Mouse (Mus musculus): ENCODE measurements around the gene Agpat2. TPM values are rescaled to one million over a fixed set of nuclear protein-coding genes. Genes with fewer than 3 reads are reported as not detected.

Gene Agpat2
- polyA plus RNA-seq, 1 experiment from 2014 or later, result 13.1 TPM

DNA sequence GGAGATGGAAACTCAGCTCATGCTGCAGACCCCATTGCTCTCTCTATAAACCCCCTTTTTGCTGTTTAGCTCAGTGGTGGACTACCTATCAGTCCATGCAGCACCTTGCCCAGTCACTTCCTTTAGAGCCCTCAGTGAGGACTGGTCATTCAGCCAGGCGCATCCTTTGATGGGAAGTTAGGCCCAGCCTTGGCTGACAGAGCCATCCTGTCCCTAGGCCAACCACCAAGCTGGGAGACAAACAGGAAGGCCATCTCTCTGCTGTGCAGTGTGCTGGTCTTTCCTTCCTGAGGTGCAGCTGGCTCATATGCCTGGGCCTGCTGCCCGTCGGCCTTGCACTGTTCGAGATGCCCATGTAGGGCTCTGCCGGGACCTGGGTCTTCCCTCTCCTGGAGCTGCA is 23.5 kb downstream of the Agpat2 start:
- Histone ChIP-seq H3K4me3 (no peak overlapping the region), H3K4me1 (peaks cover 10% of the 10 kb centered on the region), H3K9ac (no peak overlapping the region), H3K36me3 (no peaks in the 10 kb centered on the region), H3K9me3 (replicated peaks) (no peaks in the 10 kb centered on the region), H3K4me2 (replicated peaks) (no peak overlapping the region), H3K27ac (no peak overlapping the region), H3K27me3 (no peaks in the 10 kb centered on the region)
- ATAC-seq (ENCODE audit: low FRiP score), result no peak
- WGBS, result 89% methylated on average over 5 of the region's 5 CpGs

DNA sequence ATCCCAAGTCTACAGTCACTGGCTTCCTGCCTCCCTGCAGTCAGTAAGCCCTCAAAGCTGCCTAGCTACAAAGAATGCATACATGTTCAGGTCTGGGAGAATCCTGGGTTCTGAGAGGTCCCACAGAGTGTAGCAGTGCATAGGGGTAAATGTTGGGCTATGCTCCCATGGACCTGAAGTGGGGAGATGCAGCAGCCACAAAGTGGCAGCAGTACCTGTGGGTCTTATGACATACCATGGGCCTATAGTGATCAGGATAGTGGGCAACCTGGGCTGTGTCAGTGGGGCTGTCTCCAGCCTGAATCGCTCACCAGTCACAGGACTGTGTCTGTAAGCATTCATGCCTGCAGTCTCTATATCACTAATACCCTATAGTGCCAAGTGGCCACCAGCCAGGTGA is 24.5 kb downstream of the Agpat2 start, which contains the start of gene Egfl7:
TSS of gene Egfl7 (plus strand) at position 301 of the 400 bp plus-strand sequence.
- no peak for ATAC-seq (ENCODE audit: low FRiP score)
- H3K27me3 ChIP-seq, result no peaks in the 10 kb centered on the region
- no peak within 1 kb of the TSS for H3K27ac ChIP-seq
- no peak within 1 kb of the TSS for H3K9ac ChIP-seq
- no peaks in the 10 kb centered on the region for H3K9me3 ChIP-seq (replicated peaks)
- H3K4me3 ChIP-seq, result no peak within 1 kb of the TSS
- 94% methylated on average over 1 of the region's 1 CpGs for WGBS
- no peaks in the 10 kb centered on the region for H3K36me3 ChIP-seq
- H3K4me1 ChIP-seq, result peaks cover 13% of the 10 kb centered on the region
- H3K4me2 ChIP-seq (replicated peaks), result no peak within 1 kb of the TSS

DNA sequence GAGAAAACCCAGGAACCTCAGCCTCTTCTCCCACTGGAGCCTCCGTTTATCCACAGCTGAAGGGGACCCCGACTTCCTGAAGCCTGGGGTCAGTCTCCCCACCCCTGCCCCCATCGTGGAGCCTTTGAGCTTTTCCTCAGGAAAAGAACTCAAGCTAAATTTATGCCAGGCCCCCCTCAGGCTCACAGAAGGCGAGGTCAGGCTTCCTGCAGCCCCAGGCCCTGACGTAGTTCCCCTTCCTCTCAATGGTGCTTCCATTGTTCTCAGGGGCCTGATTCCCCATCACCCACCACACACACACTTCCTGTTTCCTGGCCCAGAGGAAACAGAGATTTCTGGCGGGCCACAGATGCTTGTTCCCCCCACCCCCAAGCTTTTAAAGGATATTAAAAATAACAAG is 25.8 kb downstream of the Agpat2 start:
- ATAC-seq (ENCODE audit: low FRiP score), result no peak
- Histone ChIP-seq H3K4me2 (replicated peaks) (no peak overlapping the region), H3K27ac (0 out of 2 replicates have a peak overlapping the region, but pooled peaks have one; percentile 36), H3K9ac (no peak overlapping the region), H3K9me3 (replicated peaks) (no peaks in the 10 kb centered on the region), H3K4me3 (no peak overlapping the region), H3K36me3 (no peaks in the 10 kb centered on the region), H3K27me3 (no peaks in the 10 kb centered on the region), H3K4me1 (peaks cover 26% of the 10 kb centered on the region)
- 44% methylated on average over 6 of the region's 6 CpGs for WGBS

DNA sequence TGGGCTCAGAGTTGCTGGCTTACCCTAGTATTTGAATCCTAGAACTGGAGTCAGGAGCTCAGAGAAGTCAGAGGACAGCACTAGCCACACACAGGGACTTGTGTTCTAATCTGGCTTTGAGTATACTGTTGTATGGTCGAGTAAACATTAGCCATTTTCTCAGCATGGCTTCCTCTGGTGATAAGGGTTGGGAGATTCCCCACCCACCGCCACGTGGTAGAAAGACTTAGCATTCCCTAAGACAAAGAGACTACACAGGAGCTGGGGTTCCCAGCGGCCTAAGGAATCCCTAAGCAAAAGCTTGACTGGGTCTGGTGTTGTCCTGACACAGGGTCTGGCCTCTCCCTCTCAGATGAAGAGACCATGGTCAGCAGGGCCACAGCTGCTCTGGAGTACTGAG is 27.8 kb downstream of the Agpat2 start:
- no peak overlapping the region for H3K4me2 ChIP-seq (replicated peaks)
- 47% methylated on average over 4 of the region's 4 CpGs for WGBS
- no peaks in the 10 kb centered on the region for H3K27me3 ChIP-seq
- H3K4me3 ChIP-seq, result no peak overlapping the region
- H3K36me3 ChIP-seq, result no peaks in the 10 kb centered on the region
- H3K4me1 ChIP-seq, result peaks cover 29% of the 10 kb centered on the region
- no peak overlapping the region for H3K27ac ChIP-seq
- no peaks in the 10 kb centered on the region for H3K9me3 ChIP-seq (replicated peaks)
- ATAC-seq (ENCODE audit: low FRiP score), result no peak
- H3K9ac ChIP-seq, result no peak overlapping the region

DNA sequence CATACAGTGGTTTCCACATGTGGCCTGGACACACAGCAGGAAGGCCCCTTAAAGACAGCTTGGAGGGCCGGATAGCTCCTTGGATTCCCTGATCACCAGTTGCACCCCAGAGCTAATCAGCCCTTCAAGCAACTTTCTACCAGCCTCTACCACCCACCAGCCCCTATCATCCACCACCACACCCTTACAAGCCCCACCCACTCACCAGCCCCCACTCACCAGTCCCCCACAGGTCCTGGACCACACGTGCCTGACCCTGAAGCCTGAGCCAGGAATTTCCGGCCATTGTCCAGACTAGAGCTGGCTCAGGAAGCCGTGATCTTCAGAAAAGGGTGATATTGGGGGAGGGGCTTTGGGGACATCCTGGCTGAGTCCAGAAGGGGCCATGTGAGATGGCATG is 28.4 kb downstream of the Agpat2 start:
- Histone ChIP-seq H3K36me3 (no peaks in the 10 kb centered on the region), H3K9ac (peak overlapping the region; percentile 33; the same call in 1 of the 2 replicates), H3K4me3 (no peak overlapping the region), H3K4me2 (replicated peaks) (no peak overlapping the region), H3K4me1 (peaks cover 29% of the 10 kb centered on the region), H3K27ac (no peak overlapping the region), H3K9me3 (replicated peaks) (no peaks in the 10 kb centered on the region), H3K27me3 (no peaks in the 10 kb centered on the region)
- WGBS, result 43% methylated on average over 4 of the region's 4 CpGs
- ATAC-seq (ENCODE audit: low FRiP score), result no peak

DNA sequence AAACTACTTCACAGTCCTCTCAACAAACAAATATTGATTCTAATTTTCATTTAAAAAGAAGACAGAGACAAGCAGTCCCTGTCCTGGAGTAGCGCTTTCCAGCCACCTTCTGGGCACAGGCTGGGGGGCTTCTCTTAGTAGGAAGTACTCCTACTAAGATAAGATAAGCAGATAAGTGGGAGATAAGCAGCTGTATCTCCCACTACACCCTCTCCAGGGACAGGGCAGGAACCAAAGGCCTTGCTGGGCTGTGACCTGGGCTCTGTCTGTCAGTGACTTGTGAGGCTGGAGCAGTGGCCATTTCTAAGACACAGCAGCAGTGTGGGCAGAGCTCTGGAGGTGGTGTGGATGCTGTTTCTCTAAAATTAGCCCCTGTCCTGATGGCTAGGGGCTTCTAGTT is 28.8 kb downstream of the Agpat2 start:
- Histone ChIP-seq H3K9ac (no peak overlapping the region), H3K36me3 (no peaks in the 10 kb centered on the region), H3K4me3 (no peak overlapping the region), H3K9me3 (replicated peaks) (no peaks in the 10 kb centered on the region), H3K4me2 (replicated peaks) (no peak overlapping the region), H3K27ac (no peak overlapping the region), H3K27me3 (no peaks in the 10 kb centered on the region), H3K4me1 (peaks cover 29% of the 10 kb centered on the region)
- WGBS, result 64% methylated on average over 1 of the region's 1 CpGs
- no peak for ATAC-seq (ENCODE audit: low FRiP score)

DNA sequence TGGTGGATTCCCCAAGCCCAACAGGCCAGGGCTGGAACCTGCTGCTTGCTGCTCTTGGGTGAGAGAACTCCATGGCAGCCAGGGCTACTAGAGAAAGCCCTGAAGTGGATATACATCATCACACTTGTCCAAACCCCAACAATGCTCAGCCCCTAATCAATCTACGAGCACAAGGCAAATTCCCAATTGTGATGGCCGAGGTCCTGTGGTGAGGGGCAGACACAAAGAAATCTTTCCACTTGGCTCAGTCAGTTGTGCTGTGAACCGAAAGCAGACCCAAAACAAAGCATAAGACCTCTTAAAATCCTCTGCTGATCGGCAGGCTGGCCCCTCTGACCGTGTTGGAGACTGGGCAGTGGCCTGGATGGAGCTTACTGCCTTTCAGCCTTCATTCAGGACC is 29.4 kb downstream of the Agpat2 start:
- Histone ChIP-seq H3K4me2 (replicated peaks) (no peak overlapping the region), H3K27ac (no peak overlapping the region), H3K9ac (no peak overlapping the region), H3K36me3 (no peaks in the 10 kb centered on the region), H3K9me3 (replicated peaks) (no peaks in the 10 kb centered on the region), H3K27me3 (no peaks in the 10 kb centered on the region), H3K4me1 (peaks cover 29% of the 10 kb centered on the region), H3K4me3 (no peak overlapping the region)
- 22% methylated on average over 5 of the region's 5 CpGs for WGBS
- ATAC-seq (ENCODE audit: low FRiP score), result no peak

DNA sequence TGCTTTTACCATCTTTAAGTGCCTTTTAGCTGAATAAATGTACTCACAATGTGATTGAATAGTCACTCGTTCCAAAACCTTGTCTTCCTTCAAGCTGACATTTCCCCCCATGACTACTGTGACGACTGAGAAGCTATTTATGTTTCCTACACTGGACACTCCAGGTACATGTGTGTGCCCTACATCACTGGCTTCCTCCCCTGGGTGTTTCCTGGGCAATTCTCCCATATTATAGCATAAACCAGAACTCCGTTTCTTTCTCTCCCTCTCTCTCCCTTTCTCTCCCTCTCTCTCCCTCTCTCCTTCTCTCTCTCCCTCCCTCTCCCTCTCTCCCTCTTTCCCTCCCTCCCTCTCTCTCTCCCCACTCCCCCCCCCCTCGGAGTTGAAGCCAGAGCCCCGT is 30.4 kb downstream of the Agpat2 start:
- Histone ChIP-seq H3K4me2 (replicated peaks) (no peak overlapping the region), H3K36me3 (no peaks in the 10 kb centered on the region), H3K4me3 (no peak overlapping the region), H3K4me1 (peaks cover 29% of the 10 kb centered on the region), H3K9me3 (replicated peaks) (no peaks in the 10 kb centered on the region), H3K9ac (no peak overlapping the region), H3K27me3 (no peaks in the 10 kb centered on the region), H3K27ac (no peak overlapping the region)
- ATAC-seq (ENCODE audit: low FRiP score), result no peak
- WGBS, result 28% methylated on average over 5 of the region's 5 CpGs

DNA sequence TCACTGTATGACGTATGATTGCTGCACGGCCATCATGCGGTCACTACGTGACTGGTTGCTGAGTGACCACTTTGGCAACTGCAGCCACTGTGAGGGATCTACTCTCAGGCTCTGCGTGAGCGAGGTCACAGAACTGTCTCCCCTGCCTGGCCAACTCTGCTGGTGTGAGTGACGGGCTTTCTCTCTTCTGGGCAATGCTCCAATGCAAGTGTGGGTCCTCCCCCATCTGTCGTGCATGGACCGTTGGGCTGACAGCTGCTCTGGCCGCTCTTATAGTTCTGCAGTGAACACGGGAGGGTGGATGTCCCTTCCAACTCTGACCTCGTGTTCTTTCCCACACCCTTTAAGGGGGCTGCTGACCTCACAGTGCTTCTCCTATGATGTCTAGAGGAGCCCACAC is 30.8 kb downstream of the Agpat2 start:
- Histone ChIP-seq H3K36me3 (no peaks in the 10 kb centered on the region), H3K9ac (no peak overlapping the region), H3K9me3 (replicated peaks) (no peaks in the 10 kb centered on the region), H3K27ac (no peak overlapping the region), H3K4me2 (replicated peaks) (no peak overlapping the region), H3K4me1 (peaks cover 27% of the 10 kb centered on the region), H3K27me3 (no peaks in the 10 kb centered on the region), H3K4me3 (no peak overlapping the region)
- 63% methylated on average over 12 of the region's 12 CpGs for whole genome bisulfite sequencing
- no peak for ATAC-seq (ENCODE audit: low FRiP score)

DNA sequence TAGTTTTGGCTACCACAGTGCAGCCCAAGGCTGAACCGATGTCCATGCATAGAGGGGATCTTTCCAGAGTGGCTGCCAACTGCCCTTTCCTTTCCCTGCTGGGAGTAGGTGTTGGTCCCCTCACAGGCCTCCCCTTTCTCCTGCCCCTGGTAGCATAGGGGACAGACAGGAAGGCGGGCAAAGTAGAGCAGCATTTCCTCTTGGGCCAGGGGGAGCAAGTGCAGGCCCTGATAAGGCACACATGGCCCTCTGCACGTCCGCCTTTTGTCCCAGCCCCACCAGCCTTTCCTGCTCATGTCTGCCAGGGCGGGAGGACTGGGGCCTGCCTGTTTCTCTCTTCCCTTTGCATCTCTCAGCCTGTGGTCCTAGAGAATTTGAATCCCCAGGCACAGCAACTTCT is 32.4 kb downstream of the Agpat2 start:
- Histone ChIP-seq H3K36me3 (no peaks in the 10 kb centered on the region), H3K27me3 (no peaks in the 10 kb centered on the region), H3K9ac (no peak overlapping the region), H3K4me1 (peaks cover 19% of the 10 kb centered on the region), H3K27ac (no peak overlapping the region), H3K4me3 (no peak overlapping the region), H3K4me2 (replicated peaks) (no peak overlapping the region), H3K9me3 (replicated peaks) (no peaks in the 10 kb centered on the region)
- no peak for ATAC-seq (ENCODE audit: low FRiP score)
- WGBS, result 67% methylated on average over 5 of the region's 5 CpGs

DNA sequence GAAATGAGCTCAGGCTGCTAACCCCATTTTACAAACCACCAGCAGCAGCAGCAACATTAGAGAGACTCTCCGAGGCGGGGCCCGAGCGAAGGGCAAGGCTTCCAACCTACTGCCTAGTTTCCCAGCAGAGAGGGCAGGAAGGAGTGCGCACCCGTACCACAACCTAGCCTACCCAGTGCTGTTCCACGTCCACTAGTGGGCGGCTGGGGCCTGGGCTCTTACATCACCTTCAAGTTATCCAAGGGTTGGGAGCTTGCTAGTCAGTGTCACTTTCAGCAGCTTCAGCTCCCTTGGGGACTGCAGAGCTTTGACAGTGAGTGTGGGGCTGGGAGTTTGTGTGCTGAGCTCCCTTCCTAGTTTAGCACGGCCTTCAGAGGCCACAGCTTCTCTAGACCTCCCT is 32.8 kb downstream of the Agpat2 start:
- H3K36me3 ChIP-seq, result no peaks in the 10 kb centered on the region
- no peak overlapping the region for H3K9ac ChIP-seq
- no peaks in the 10 kb centered on the region for H3K27me3 ChIP-seq
- no peak overlapping the region for H3K4me2 ChIP-seq (replicated peaks)
- no peak overlapping the region for H3K4me3 ChIP-seq
- WGBS, result 73% methylated on average over 9 of the region's 9 CpGs
- H3K4me1 ChIP-seq, result peaks cover 19% of the 10 kb centered on the region
- H3K9me3 ChIP-seq (replicated peaks), result no peaks in the 10 kb centered on the region
- H3K27ac ChIP-seq, result no peak overlapping the region; the same call in 1 of the 2 replicates
- ATAC-seq (ENCODE audit: low FRiP score), result no peak

DNA sequence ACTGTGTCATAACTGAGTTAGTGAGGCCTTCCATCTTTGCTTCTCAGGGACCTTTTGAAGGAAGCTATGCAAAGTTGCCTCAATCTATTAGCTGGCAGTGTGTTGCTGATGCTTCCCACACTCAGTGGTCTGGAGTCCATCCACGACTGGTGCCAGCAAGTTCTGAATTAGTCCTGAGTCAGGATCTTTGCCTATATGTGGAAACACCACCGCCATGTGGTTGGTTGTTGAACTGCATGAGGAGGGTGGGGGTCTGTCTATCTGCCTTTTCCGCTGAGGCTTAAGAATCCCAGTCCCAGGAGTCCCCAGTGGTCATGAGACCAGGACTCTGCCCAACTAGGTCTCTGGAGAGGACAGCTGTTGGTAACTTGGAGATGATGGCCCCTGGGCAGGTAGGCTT is 34.2 kb downstream of the Agpat2 start:
- Histone ChIP-seq H3K27ac (no peak overlapping the region), H3K27me3 (no peaks in the 10 kb centered on the region), H3K9me3 (replicated peaks) (no peaks in the 10 kb centered on the region), H3K4me3 (no peak overlapping the region), H3K9ac (no peak overlapping the region), H3K36me3 (no peaks in the 10 kb centered on the region), H3K4me1 (peaks cover 21% of the 10 kb centered on the region), H3K4me2 (replicated peaks) (no peak overlapping the region)
- no peak for ATAC-seq (ENCODE audit: low FRiP score)
- 4% methylated on average over 3 of the region's 3 CpGs for WGBS

DNA sequence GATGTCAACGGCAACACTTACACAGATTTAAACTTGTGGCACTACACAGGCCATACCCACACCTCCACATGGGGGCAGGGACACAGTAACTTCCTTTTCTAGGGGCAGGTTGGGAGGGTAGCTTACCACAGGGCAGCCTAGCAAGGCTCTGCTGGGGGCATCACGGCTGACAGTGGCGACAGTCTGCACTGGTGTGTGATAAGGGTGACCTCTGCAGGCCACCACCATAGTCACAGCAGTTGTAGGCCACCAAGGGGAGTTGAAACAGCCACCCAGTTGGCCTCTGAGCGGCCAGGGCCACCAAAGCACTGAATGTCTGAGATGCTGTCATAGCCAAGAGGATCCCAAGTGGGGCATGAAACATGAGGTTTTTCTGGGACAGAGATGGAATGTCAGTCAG is 38.0 kb downstream of the Agpat2 start:
- no peaks in the 10 kb centered on the region for H3K9me3 ChIP-seq (replicated peaks)
- peaks cover 8% of the 10 kb centered on the region for H3K4me1 ChIP-seq
- H3K9ac ChIP-seq, result no peak overlapping the region
- WGBS, result 18% methylated on average over 4 of the region's 4 CpGs
- ATAC-seq (ENCODE audit: low FRiP score), result peak; percentile 59
- no peaks in the 10 kb centered on the region for H3K36me3 ChIP-seq
- no peak overlapping the region for H3K4me2 ChIP-seq (replicated peaks)
- H3K27ac ChIP-seq, result no peak overlapping the region
- H3K4me3 ChIP-seq, result no peak overlapping the region
- H3K27me3 ChIP-seq, result no peaks in the 10 kb centered on the region
